Mouse (Mus musculus) gastrocnemius, postnatal 10 days (tissue): ENCODE measurements around the gene Col15a1. TPM values are rescaled to one million over a fixed set of nuclear protein-coding genes. Genes with fewer than 3 reads are reported as not detected.
A peak's percentile ranks its signal among the peaks of the same experiment; 100 is the strongest.

Experiments used
- DNase-seq: peaks from one replicate; pipeline ENCODE4 v3.0.0; 2021; ENCODE audit warnings: mixed read lengths
- total RNA-seq, 2 experiments: library from RNA; stranded (reverse); gene quantifications; 2 replicates each; pipeline ENCODE4 v1.2.3; 2021

Col15a1 gene
- total RNA-seq, 2 experiments from 2014 or later = 332 to 359 TPM

- no peak for DNase-seq
These were observed 64.6 kb downstream of the Col15a1 start for GRCm38 (mm10) chr4:47272452-47273130.

GRCm38 (mm10) chr4:47273795-47274194 lies 65.8 kb downstream of the Col15a1 start:
- no peak for DNase-seq

- DNase-seq = no peak
These were observed 67.0 kb downstream of the Col15a1 start for GRCm38 (mm10) chr4:47274911-47275310.

- no peak for DNase-seq
These were observed 70.4 kb downstream of the Col15a1 start for GRCm38 (mm10) chr4:47278397-47278796.

GRCm38 (mm10) chr4:47279085-47279707 lies 71.2 kb downstream of the Col15a1 start:
- DNase-seq = no peak

GRCm38 (mm10) chr4:47280126-47280525 lies 72.2 kb downstream of the Col15a1 start:
- DNase-seq = no peak

GRCm38 (mm10) chr4:47281920-47282682 lies 74.1 kb downstream of the Col15a1 start:
- no peak for DNase-seq

GRCm38 (mm10) chr4:47284311-47284710 lies 76.3 kb downstream of the Col15a1 start:
- DNase-seq = no peak

- DNase-seq = no peak
These were observed 76.9 kb downstream of the Col15a1 start for GRCm38 (mm10) chr4:47284874-47285273.

GRCm38 (mm10) chr4:47286599-47287147 lies 78.7 kb downstream of the Col15a1 start:
- no peak for DNase-seq

- DNase-seq = no peak
These were observed 79.5 kb downstream of the Col15a1 start for GRCm38 (mm10) chr4:47287468-47287867.

- DNase-seq = no peak
These were observed 80.3 kb downstream of the Col15a1 start for GRCm38 (mm10) chr4:47288306-47288705.

- no peak for DNase-seq
These were observed 81.6 kb downstream of the Col15a1 start for GRCm38 (mm10) chr4:47289526-47289925.

GRCm38 (mm10) chr4:47290448-47290847 lies 82.5 kb downstream of the Col15a1 start:
- no peak for DNase-seq

GRCm38 (mm10) chr4:47291013-47291412 lies 83.1 kb downstream of the Col15a1 start:
- no peak for DNase-seq

GRCm38 (mm10) chr4:47292956-47293355 lies 85.0 kb downstream of the Col15a1 start:
- no peak for DNase-seq

GRCm38 (mm10) chr4:47293771-47294543 lies 86.0 kb downstream of the Col15a1 start:
- DNase-seq = peak; percentile 68

- DNase-seq = no peak
These were observed 86.6 kb downstream of the Col15a1 start for GRCm38 (mm10) chr4:47294544-47295070.

GRCm38 (mm10) chr4:47295547-47295946 lies 87.6 kb downstream of the Col15a1 start:
- peak; percentile 51 for DNase-seq

- DNase-seq = no peak
These were observed 92.7 kb downstream of the Col15a1 start for GRCm38 (mm10) chr4:47300701-47301100.

GRCm38 (mm10) chr4:47302610-47303009 lies 94.6 kb downstream of the Col15a1 start:
- no peak for DNase-seq
